In the genomic region with DNA sequence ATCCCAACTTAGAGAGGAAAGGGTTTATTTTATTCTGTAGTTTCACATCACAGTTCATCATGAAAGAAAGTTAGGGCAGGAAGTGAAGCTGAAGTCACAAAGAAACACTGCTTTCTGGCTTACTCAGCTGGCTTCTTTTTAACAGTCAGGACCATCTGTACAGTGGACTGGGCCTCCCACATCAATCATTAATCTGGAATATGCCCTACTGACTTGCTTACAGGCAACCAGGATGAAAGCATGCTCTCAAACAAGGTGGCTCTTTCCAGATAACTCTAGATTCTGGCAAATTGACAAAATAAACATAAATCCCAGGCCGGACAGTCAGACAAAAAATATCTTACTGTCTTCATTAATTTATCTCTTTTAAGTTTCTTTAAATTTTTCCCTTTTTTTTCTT, we compare ENCODE assay signal across 23 mouse cellular contexts. TPM values are rescaled to one million over a fixed set of nuclear protein-coding genes. Genes with fewer than 3 reads are reported as not detected.
DNase-seq lines count a peak whose midpoint lies in the region; ATAC-seq and TF ChIP-seq lines count a peak whose summit lies in the region.
"Had no signal": no experiment of that assay in that cellular context is flagged by ENCODE, and none has a peak within 500 bp of the region (broad histone marks: within the 10 kb centered on the region; RNA-seq: fewer than 3 reads in every experiment).

No protein-coding gene starts in this region.

- no peak overlapping the region for H3K4me2 ChIP-seq in kidney, embryonic 15.5 days
- no peak overlapping the region for H3K4me2 ChIP-seq in liver, embryonic 11.5 days
- H3K4me2 ChIP-seq: embryonic facial prominence, embryonic 13.5 days; forebrain, embryonic 13.5 days; heart, embryonic 11.5 days; heart, embryonic 15.5 days; hindbrain, embryonic 13.5 days had no signal

- H3K9me3 ChIP-seq in kidney, embryonic 15.5 days (replicated peaks): no peaks in the 10 kb centered on the region
- H3K9me3 ChIP-seq in liver, embryonic 11.5 days (ENCODE audit: control insufficient read depth, low read length): no peaks in the 10 kb centered on the region
- H3K9me3 ChIP-seq in MEL (replicated peaks; ENCODE audit: insufficient read depth, low read length): no peaks in the 10 kb centered on the region
- H3K9me3 ChIP-seq: embryonic facial prominence, embryonic 13.5 days; forebrain, embryonic 13.5 days; G1E; heart, embryonic 15.5 days; hindbrain, embryonic 13.5 days had no signal

- peaks cover 3% of the 10 kb centered on the region; the same call in 1 of the 2 replicates for H3K27me3 ChIP-seq in kidney, embryonic 15.5 days
- H3K27me3 ChIP-seq in liver, adult 2 months (ENCODE audit: control insufficient read depth, insufficient read depth, low read length): no peaks in the 10 kb centered on the region
- no peaks in the 10 kb centered on the region for H3K27me3 ChIP-seq in liver, embryonic 11.5 days (replicated peaks; ENCODE audit: control insufficient read depth, insufficient read depth, low read length)
- no peaks in the 10 kb centered on the region; a peak in 1 of 4 replicates for H3K27me3 ChIP-seq in MEL (ENCODE audit: control insufficient read depth in 1 of 2, insufficient read depth in 2 of 2, low read length in 2 of 2)
- H3K27me3 ChIP-seq: embryonic facial prominence, embryonic 13.5 days; forebrain, embryonic 13.5 days; heart, embryonic 15.5 days; hindbrain, embryonic 13.5 days had no signal

- DNase-seq in kidney, postnatal 4 days: no peak
- peak; percentile 63 for DNase-seq in liver, adult 2 months (ENCODE audit: extremely low read depth, low read depth, low spot score)
- no peak for DNase-seq in liver, embryonic 11.5 days (ENCODE audit: low spot score)
- DNase-seq in 416B (ENCODE audit: low read depth) (peak; percentile 1), MEL (ENCODE audit: low read depth, low spot score) (peak; percentile 25)
- no peak for DNase-seq in adrenal gland, postnatal 10 days
- DNase-seq: adrenal gland, postnatal 14 days; B cell, adult 2 months; cerebellum, adult 11-12 months; cerebellum, adult 9-11 months; cerebellum, postnatal 36 days; forebrain, postnatal 0 days; gastrocnemius, postnatal 14 days; heart, adult 2 months; heart, postnatal 14 days had no signal

- no peak overlapping the region for H3K9ac ChIP-seq in kidney, embryonic 15.5 days
- H3K9ac ChIP-seq in liver, adult 2 months (ENCODE audit: low read depth, low read length): no peak overlapping the region
- H3K9ac ChIP-seq in liver, embryonic 11.5 days (ENCODE audit: low read depth, low read length): no peak overlapping the region
- H3K9ac ChIP-seq in MEL (ENCODE audit: control insufficient read depth, low read depth, low read length, poor library complexity, severe bottlenecking): no peak overlapping the region
- H3K9ac ChIP-seq: embryonic facial prominence, embryonic 13.5 days; forebrain, embryonic 13.5 days; forebrain, postnatal 0 days; heart, embryonic 15.5 days; hindbrain, embryonic 13.5 days had no signal

- TF ChIP-seq RAD21 in MEL (IDR thresholded peaks at IDR 0.05; ENCODE audit: low read depth, low read length): no peak

- no peaks in the 10 kb centered on the region for H3K36me3 ChIP-seq in kidney, embryonic 15.5 days
- H3K36me3 ChIP-seq in liver, adult 2 months (ENCODE audit: control insufficient read depth, insufficient read depth, low read length): no peaks in the 10 kb centered on the region
- no peaks in the 10 kb centered on the region for H3K36me3 ChIP-seq in liver, embryonic 11.5 days (ENCODE audit: control insufficient read depth, insufficient read depth, low read length)
- no peaks in the 10 kb centered on the region for H3K36me3 ChIP-seq in MEL (ENCODE audit: control insufficient read depth in 1 of 2, insufficient read depth in 2 of 2, low read length in 2 of 2)
- H3K36me3 ChIP-seq: embryonic facial prominence, embryonic 13.5 days; G1E; heart, embryonic 15.5 days; hindbrain, embryonic 13.5 days had no signal

- no peak for TF ChIP-seq POLR2A in liver, adult 2 months (IDR thresholded peaks at IDR 0.05; ENCODE audit: extremely low read depth, insufficient read depth, low read length)
- no peak for TF ChIP-seq POLR2A in MEL (IDR thresholded peaks at IDR 0.05; ENCODE audit: control insufficient read depth in 1 of 2, insufficient read depth in 1 of 2, low read depth in 1 of 2, low read length in 2 of 2, poor library complexity in 1 of 2)

- WGBS in kidney, embryonic 15.5 days: 46% methylated on average over 1 of the region's 1 CpGs
- 8% methylated on average over 1 of the region's 1 CpGs for WGBS in liver, adult 2 months
- 61% methylated on average over 1 of the region's 1 CpGs for WGBS in liver, embryonic 11.5 days

- no peak for TF ChIP-seq EP300 in MEL (IDR thresholded peaks at IDR 0.05; ENCODE audit: low read depth in 1 of 2, low read length in 2 of 2)

- H3K79me2 ChIP-seq in liver, adult 2 months (ENCODE audit: control insufficient read depth, insufficient read depth, low read length): no peaks in the 10 kb centered on the region
- no peaks in the 10 kb centered on the region for H3K79me2 ChIP-seq in MEL (ENCODE audit: control insufficient read depth, insufficient read depth, low read length, poor library complexity)

- TF ChIP-seq CTCF in liver, adult 2 months (IDR thresholded peaks at IDR 0.05; ENCODE audit: low read depth, low read length): no peak
- TF ChIP-seq CTCF in MEL (IDR thresholded peaks at IDR 0.05 in 2 of 3, conservative IDR thresholded peaks at IDR 0.05 in 1 of 3; ENCODE audit: control insufficient read depth in 1 of 3, insufficient read depth in 1 of 3, low read depth in 2 of 3, low read length in 3 of 3, poor library complexity in 1 of 3, severe bottlenecking in 1 of 3): no peak

- no peak overlapping the region for H3K27ac ChIP-seq in kidney, embryonic 15.5 days
- H3K27ac ChIP-seq in liver, adult 2 months (replicated peaks; ENCODE audit: insufficient read depth, low read depth, low read length): no peak overlapping the region
- H3K27ac ChIP-seq in liver, embryonic 11.5 days (ENCODE audit: low read depth, low read length): no peak overlapping the region
- no peak overlapping the region for H3K27ac ChIP-seq in MEL (ENCODE audit: control insufficient read depth, low read depth, low read length)
- H3K27ac ChIP-seq: embryonic facial prominence, embryonic 13.5 days; forebrain, embryonic 13.5 days; heart, adult 2 months; heart, embryonic 15.5 days; hindbrain, embryonic 13.5 days had no signal

- H3K4me1 ChIP-seq in kidney, embryonic 15.5 days: no peaks in the 10 kb centered on the region
- H3K4me1 ChIP-seq in liver, adult 2 months (ENCODE audit: control insufficient read depth, insufficient read depth, low read length): no peaks in the 10 kb centered on the region
- no peaks in the 10 kb centered on the region for H3K4me1 ChIP-seq in liver, embryonic 11.5 days (replicated peaks; ENCODE audit: control insufficient read depth, insufficient read depth, low read length)
- no peaks in the 10 kb centered on the region for H3K4me1 ChIP-seq in MEL (ENCODE audit: control insufficient read depth in 1 of 2, insufficient read depth in 2 of 2, low read length in 2 of 2)
- H3K4me1 ChIP-seq: embryonic facial prominence, embryonic 13.5 days; forebrain, embryonic 13.5 days; heart, embryonic 15.5 days; hindbrain, embryonic 13.5 days had no signal

- ATAC-seq in kidney, embryonic 15.5 days (replicated peaks; ENCODE audit: low FRiP score): peak; percentile 74
- no peak for ATAC-seq in liver, embryonic 11.5 days (replicated peaks; ENCODE audit: low FRiP score)
- ATAC-seq: CD4-positive, CD25-positive, alpha-beta regulatory T cell, adult 4 months; forebrain, embryonic 13.5 days; forebrain, postnatal 0 days had no signal

- H3K4me3 ChIP-seq in kidney, embryonic 15.5 days (replicated peaks): no peak overlapping the region
- no peak overlapping the region for H3K4me3 ChIP-seq in liver, adult 2 months (ENCODE audit: insufficient read depth, low read depth, low read length)
- no peak overlapping the region for H3K4me3 ChIP-seq in liver, embryonic 11.5 days (ENCODE audit: low read depth, low read length)
- no peak overlapping the region for H3K4me3 ChIP-seq in MEL (ENCODE audit: control insufficient read depth in 1 of 2, insufficient read depth in 1 of 2, low read depth in 2 of 2, low read length in 2 of 2)
- H3K4me3 ChIP-seq: embryonic facial prominence, embryonic 13.5 days; forebrain, embryonic 13.5 days; heart, adult 2 months; heart, embryonic 15.5 days; hindbrain, embryonic 13.5 days had no signal

TF ChIP-seq in MEL, 35 proteins besides CTCF, POLR2A, EP300 and RAD21:
- TF ChIP-seq MYB (IDR thresholded peaks at IDR 0.05; ENCODE audit: low read depth, low read length) (no peak), RCOR1 (IDR thresholded peaks at IDR 0.05; ENCODE audit: low read depth, low read length) (no peak), NRF1 (IDR thresholded peaks at IDR 0.05; ENCODE audit: insufficient read depth, low read depth, low read length, poor library complexity, severe bottlenecking) (no peak), TAL1 (IDR thresholded peaks at IDR 0.05; ENCODE audit: low read length) (no peak), MAFK (IDR thresholded peaks at IDR 0.05; ENCODE audit: borderline replicate concordance, low read depth, low read length) (no peak), TCF12 (IDR thresholded peaks at IDR 0.05; ENCODE audit: low read depth, low read length) (peak; percentile 38; the same call in 1 of the 2 replicates), GABPA (IDR thresholded peaks at IDR 0.05; ENCODE audit: low read depth, low read length) (no peak), JUND (IDR thresholded peaks at IDR 0.05; ENCODE audit: low read depth, low read length) (no peak)

RNA-seq across cellular contexts. Expression of gene Itm2a, which starts 27.8 kb away (rescaled TPM):
- 220 and 234 TPM in 2 replicates for polyA plus RNA-seq in kidney, embryonic 15.5 days (2015; fragmentation: Nextera tagmentation; extraction: Ambion mirVana)
- total RNA-seq in liver, adult 2 months (2014; rRNA removed): 0.83 and 1.3 TPM in 2 replicates
- polyA plus RNA-seq in liver, adult 2 months (2012; rRNA removed): 0.41 and 0.53 TPM in 2 replicates
- polyA plus RNA-seq in liver, embryonic 11.5 days (2014; fragmentation: Nextera tagmentation; extraction: Ambion mirVana): 492 and 516 TPM in 2 replicates
- total RNA-seq in MEL (2012; rRNA removed): 1.7 and 2.3 TPM in 2 replicates
- polyA plus RNA-seq in MEL (2012; ENCODE audit: insufficient read depth in 1 of 2, insufficient read length in 2 of 2, low read depth in 1 of 2, low replicate concordance in 2 of 2, missing spikeins in 1 of 2): under 1 TPM in 1 of 2 experiments, not detected in 1; 0.84 TPM
- 100 to 1,000 TPM in 1 of 2 experiments, 10 to 100 TPM in 1; 82.4 to 132 TPM for total RNA-seq in adrenal gland, postnatal 10 days (2021)

Comparison
In these comparisons a context has a peak if more than half of its experiments do, and no peak if none do; other contexts are left out.
1. DNase-seq: peak in liver, adult 2 months (single experiment), 416B (single experiment) and MEL (single experiment); none in kidney, postnatal 4 days (0 of 2), liver, embryonic 11.5 days (single experiment) and adrenal gland, postnatal 10 days (single experiment).
2. RNA of gene Itm2a, which starts 27.8 kb away (polyA plus RNA-seq): 492 to 516 TPM in liver, embryonic 11.5 days and 220 to 234 TPM in kidney, embryonic 15.5 days; 0.84 TPM in MEL and 0.41 to 0.53 TPM in liver, adult 2 months; every median in the first group is over 100 times any median in the second.